In the genomic region with DNA sequence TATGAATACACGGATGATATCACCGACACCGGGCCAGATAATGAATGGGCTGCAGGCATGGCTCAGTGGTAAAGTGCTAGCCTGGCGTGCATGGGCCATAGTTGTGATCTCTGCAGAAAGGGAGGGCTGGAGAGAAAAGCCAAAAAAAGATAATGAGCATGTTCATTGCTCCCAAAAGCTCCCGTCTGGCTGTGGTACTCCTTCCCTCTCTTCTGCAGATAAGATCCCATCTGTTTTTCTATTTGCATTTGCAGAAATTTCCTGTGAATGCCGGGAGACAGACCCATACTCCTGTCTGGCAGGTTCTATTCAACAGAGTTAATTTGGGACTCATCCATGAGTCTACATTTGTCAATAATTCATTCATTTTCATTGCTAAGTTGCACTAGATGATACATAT, we compare ENCODE assay signal across 21 mouse cellular contexts. TPM values are rescaled to one million over a fixed set of nuclear protein-coding genes. Genes with fewer than 3 reads are reported as not detected.
A peak's percentile ranks its signal among the peaks of the same experiment; 100 is the strongest.
DNase-seq lines count a peak whose midpoint lies in the region; ATAC-seq and TF ChIP-seq lines count a peak whose summit lies in the region.
"Had no signal": no experiment of that assay in that cellular context is flagged by ENCODE, and none has a peak within 500 bp of the region (broad histone marks: within the 10 kb centered on the region; RNA-seq: fewer than 3 reads in every experiment).

No protein-coding gene starts in this region.

- TF ChIP-seq POLR2A in brain, embryonic 14.5 days (IDR thresholded peaks at IDR 0.05; ENCODE audit: borderline replicate concordance, extremely low read depth, insufficient read depth, insufficient read length, poor library complexity, severe bottlenecking), result no peak

- no peak overlapping the region for H3K4me3 ChIP-seq in forebrain, embryonic 16.5 days (replicated peaks; ENCODE audit: low read length)
- no peak overlapping the region for H3K4me3 ChIP-seq in forebrain, embryonic 10.5 days
- no peak overlapping the region for H3K4me3 ChIP-seq in heart, embryonic 11.5 days (ENCODE audit: low read depth, low read length)
- H3K4me3 ChIP-seq: embryonic facial prominence, embryonic 13.5 days; embryonic facial prominence, embryonic 15.5 days; erythroblast, embryonic 14.5 days had no signal

- no peak overlapping the region for H3K4me2 ChIP-seq in forebrain, embryonic 16.5 days (ENCODE audit: low read length)
- no peak overlapping the region for H3K4me2 ChIP-seq in heart, embryonic 11.5 days
- H3K4me2 ChIP-seq: embryonic facial prominence, embryonic 13.5 days; embryonic facial prominence, embryonic 15.5 days had no signal

- no peak overlapping the region for H3K9ac ChIP-seq in forebrain, embryonic 16.5 days (replicated peaks; ENCODE audit: low read depth, low read length)
- no peak overlapping the region for H3K9ac ChIP-seq in heart, embryonic 11.5 days (ENCODE audit: low read depth, low read length)
- H3K9ac ChIP-seq: embryonic facial prominence, embryonic 13.5 days; embryonic facial prominence, embryonic 15.5 days had no signal

- no peak for DNase-seq in forebrain, embryonic 10.5 days (ENCODE audit: extremely low spot score, low spot score)
- DNase-seq in heart, adult 11 months, result peak; percentile 83
- peak; percentile 47 for DNase-seq in layer of hippocampus, adult 9-11 months
- no peak for DNase-seq in layer of hippocampus, adult 11-12 months (ENCODE audit: low spot score)
- DNase-seq in brain, embryonic 14.5 days (ENCODE audit: low read depth), result peak; percentile 39
- DNase-seq in left cerebral cortex, adult 8-10 months (ENCODE audit: low spot score in 2 of 2), result no peak
- DNase-seq: adrenal gland, adult 2 months; adrenal gland, postnatal 10 days; adrenal gland, postnatal 25 days; cerebellum, adult 11 months; cerebellum, adult 18-20 months; cerebellum, adult 8-10 months; cerebellum, adult 9-11 months; cerebellum, postnatal 14 days; cerebellum, postnatal 36 days; embryo, embryonic 11 days had no signal

- H3K36me3 ChIP-seq in forebrain, embryonic 16.5 days (ENCODE audit: control insufficient read depth, insufficient read depth), result peaks cover 11% of the 10 kb centered on the region
- peaks cover 62% of the 10 kb centered on the region for H3K36me3 ChIP-seq in forebrain, embryonic 10.5 days (replicated peaks)
- peaks cover 2% of the 10 kb centered on the region; the same call in 1 of the 2 replicates for H3K36me3 ChIP-seq in heart, embryonic 11.5 days (ENCODE audit: control insufficient read depth, insufficient read depth, low read length)

- TF ChIP-seq CTCF in brain, embryonic 14.5 days (IDR thresholded peaks at IDR 0.05; ENCODE audit: borderline replicate concordance, extremely low read depth, insufficient read depth, insufficient read length), result no peak

- peak overlapping the region; percentile 9 for H3K27ac ChIP-seq in forebrain, embryonic 16.5 days (ENCODE audit: low read length)
- no peak overlapping the region for H3K27ac ChIP-seq in forebrain, embryonic 10.5 days
- H3K27ac ChIP-seq in heart, embryonic 11.5 days (ENCODE audit: low read depth, low read length), result no peak overlapping the region
- H3K27ac ChIP-seq: embryonic facial prominence, embryonic 13.5 days; embryonic facial prominence, embryonic 15.5 days had no signal

- WGBS in forebrain, embryonic 16.5 days, result 66% methylated on average over 6 of the region's 6 CpGs
- 95% methylated on average over 6 of the region's 6 CpGs for WGBS in forebrain, embryonic 10.5 days
- WGBS in heart, embryonic 11.5 days (ENCODE audit: insufficient replicate concordance), result 80% methylated on average over 6 of the region's 6 CpGs

- no peaks in the 10 kb centered on the region for H3K27me3 ChIP-seq in forebrain, embryonic 16.5 days (replicated peaks; ENCODE audit: control insufficient read depth, insufficient read depth, low read length)
- no peaks in the 10 kb centered on the region for H3K27me3 ChIP-seq in forebrain, embryonic 10.5 days (ENCODE audit: poor library complexity, severe bottlenecking)
- H3K27me3 ChIP-seq in heart, embryonic 11.5 days (ENCODE audit: control insufficient read depth, insufficient read depth, low read length), result no peaks in the 10 kb centered on the region
- H3K27me3 ChIP-seq: embryonic facial prominence, embryonic 13.5 days; embryonic facial prominence, embryonic 15.5 days had no signal

- H3K4me1 ChIP-seq in forebrain, embryonic 16.5 days (replicated peaks; ENCODE audit: control insufficient read depth, insufficient read depth, low read length), result peaks cover 11% of the 10 kb centered on the region
- peaks cover 24% of the 10 kb centered on the region for H3K4me1 ChIP-seq in forebrain, embryonic 10.5 days
- peaks cover 22% of the 10 kb centered on the region for H3K4me1 ChIP-seq in heart, embryonic 11.5 days (ENCODE audit: control insufficient read depth, insufficient read depth, low read length)

- H3K9me3 ChIP-seq in forebrain, embryonic 16.5 days (ENCODE audit: control insufficient read depth, low read length), result no peaks in the 10 kb centered on the region
- peaks cover 7% of the 10 kb centered on the region; the same call in 1 of the 2 replicates for H3K9me3 ChIP-seq in forebrain, embryonic 10.5 days
- H3K9me3 ChIP-seq in heart, embryonic 11.5 days (replicated peaks; ENCODE audit: control insufficient read depth, low read length), result no peaks in the 10 kb centered on the region
- H3K9me3 ChIP-seq: embryonic facial prominence, embryonic 13.5 days; embryonic facial prominence, embryonic 15.5 days had no signal

- peak; percentile 64 for ATAC-seq in forebrain, embryonic 16.5 days
- no peak for ATAC-seq in heart, embryonic 11.5 days (replicated peaks; ENCODE audit: insufficient number of reproducible peaks, low FRiP score, low TSS enrichment)

RNA-seq across cellular contexts. Expression of gene Pik3c2b, which starts 17.7 kb away (rescaled TPM):
- polyA plus RNA-seq in forebrain, embryonic 16.5 days (2015; fragmentation: Nextera tagmentation; extraction: Ambion mirVana), result 16.0 and 17.9 TPM in 2 replicates
- 13.6 and 13.7 TPM in 2 replicates for polyA plus RNA-seq in forebrain, embryonic 10.5 days (2016; fragmentation: Nextera tagmentation; extraction: Ambion mirVana)
- polyA plus RNA-seq in heart, embryonic 11.5 days (2014; fragmentation: Nextera tagmentation; extraction: Ambion mirVana), result 7.7 and 10.3 TPM in 2 replicates
- 27.2 and 31.2 TPM in 2 replicates for polyA plus RNA-seq in brain, embryonic 14.5 days (2012; rRNA removed)
- 10 to 100 TPM; 19.4 to 22.5 (median 21.3) TPM for total RNA-seq in left cerebral cortex, adult 8-10 months (2022)

RNA-seq across cellular contexts. Expression of gene Mdm4, which starts 32.8 kb away (rescaled TPM):
- polyA plus RNA-seq in forebrain, embryonic 16.5 days (2015; fragmentation: Nextera tagmentation; extraction: Ambion mirVana), result 42.5 and 50.6 TPM in 2 replicates
- 38.5 and 38.8 TPM in 2 replicates for polyA plus RNA-seq in forebrain, embryonic 10.5 days (2016; fragmentation: Nextera tagmentation; extraction: Ambion mirVana)
- 34.4 and 41.2 TPM in 2 replicates for polyA plus RNA-seq in heart, embryonic 11.5 days (2014; fragmentation: Nextera tagmentation; extraction: Ambion mirVana)
- polyA plus RNA-seq in brain, embryonic 14.5 days (2012; rRNA removed), result 113 and 132 TPM in 2 replicates
- 10 to 100 TPM; 78.7 to 86.6 (median 81.7) TPM for total RNA-seq in left cerebral cortex, adult 8-10 months (2022)

Comparison
In these comparisons a context has a peak if more than half of its experiments do, and no peak if none do; other contexts are left out.
1. DNase-seq: peak in heart, adult 11 months (single experiment), layer of hippocampus, adult 9-11 months (single experiment) and brain, embryonic 14.5 days (single experiment); none in forebrain, embryonic 10.5 days (single experiment), layer of hippocampus, adult 11-12 months (single experiment) and left cerebral cortex, adult 8-10 months (0 of 2).